Mouse (Mus musculus) lung, postnatal 0 days (tissue): ENCODE measurements around the gene Prdm11. TPM values are rescaled to one million over a fixed set of nuclear protein-coding genes. Genes with fewer than 3 reads are reported as not detected.

ENCODE experiments used
- ATAC-seq: fragments of 200-750 bp; cut with Nextera tagmentation; 2 replicates; pipeline ENCODE4 v1.8.0; 2017; ENCODE audit warnings: moderate library complexity
- DNase-seq: peaks from one replicate; pipeline ENCODE4 v3.0.0-alpha.2; 2016; ENCODE audit warnings: low spot score
- H3K27ac ChIP-seq: fragments of 300-500 bp; sonication (generic); 2 replicates; pipeline ENCODE4 v1.5.1; 2014; ENCODE audit warnings: antibody characterized with exemption, mild to moderate bottlenecking, low read length, mixed read lengths
- H3K27me3 ChIP-seq: fragments of 300-500 bp; sonication (generic); replicated peaks from 2 replicates; pipeline ENCODE4 v1.6.1; 2014; ENCODE audit warnings: low read length, mixed read lengths; ENCODE audit not compliant: insufficient read depth
- H3K36me3 ChIP-seq: fragments of 300-500 bp; sonication (generic); 2 replicates; pipeline ENCODE4 v1.6.1; 2014; ENCODE audit warnings: low read length, mixed read lengths; ENCODE audit not compliant: insufficient read depth
- H3K4me1 ChIP-seq: fragments of 300-500 bp; sonication (generic); 2 replicates; pipeline ENCODE4 v1.6.1; 2014; ENCODE audit warnings: antibody characterized with exemption, low read depth, low read length, mixed read lengths; ENCODE audit not compliant: insufficient read depth
- H3K4me2 ChIP-seq: fragments of 300-500 bp; sonication (generic); replicated peaks from 2 replicates; pipeline ENCODE4 v1.6.1; 2014; ENCODE audit warnings: low read depth, mild to moderate bottlenecking, low read length, moderate library complexity, mixed read lengths
- H3K4me3 ChIP-seq: fragments of 300-500 bp; sonication (generic); 2 replicates; pipeline ENCODE4 v1.5.1; 2014; ENCODE audit warnings: low read depth, low read length
- H3K9ac ChIP-seq: fragments of 300-500 bp; sonication (generic); replicated peaks from 2 replicates; pipeline ENCODE4 v1.6.1; 2014; ENCODE audit warnings: low read depth, mild to moderate bottlenecking
- H3K9me3 ChIP-seq: fragments of 300-500 bp; sonication (generic); 2 replicates; pipeline ENCODE4 v1.6.1; 2016; ENCODE audit warnings: low read length, mixed read lengths
- CTCF ChIP-seq: IDR thresholded peaks from 2 replicates; pipeline ENCODE4 v1.5.1; 2016; ENCODE audit warnings: antibody characterized with exemption, mild to moderate bottlenecking
- EP300 ChIP-seq: IDR thresholded peaks from 2 replicates; pipeline ENCODE4 v1.6.1; 2016; ENCODE audit warnings: antibody characterized with exemption, mild to moderate bottlenecking, control low read depth
- WGBS: fragments of 180-500 bp; shearing (Covaris S2); extraction: QIAGEN DNeasy Blood & Tissue Kit; methylation state at CpG from one replicate; pipeline ENCODE4 v1.1.7; 2014; 5-methylcytosine and 5-hydroxymethylcytosine counted together
- polyA plus RNA-seq: library from polyadenylated mRNA; unstranded; fragments of >200 nt; fragmentation: Nextera tagmentation; extraction: Ambion mirVana; gene quantifications from 2 replicates; pipeline ENCODE4 v1.2.1, GENCODE M21; 2015

The Prdm11 gene
- polyA plus RNA-seq, 1 experiment from 2014 or later, result 3.7 TPM

DNA sequence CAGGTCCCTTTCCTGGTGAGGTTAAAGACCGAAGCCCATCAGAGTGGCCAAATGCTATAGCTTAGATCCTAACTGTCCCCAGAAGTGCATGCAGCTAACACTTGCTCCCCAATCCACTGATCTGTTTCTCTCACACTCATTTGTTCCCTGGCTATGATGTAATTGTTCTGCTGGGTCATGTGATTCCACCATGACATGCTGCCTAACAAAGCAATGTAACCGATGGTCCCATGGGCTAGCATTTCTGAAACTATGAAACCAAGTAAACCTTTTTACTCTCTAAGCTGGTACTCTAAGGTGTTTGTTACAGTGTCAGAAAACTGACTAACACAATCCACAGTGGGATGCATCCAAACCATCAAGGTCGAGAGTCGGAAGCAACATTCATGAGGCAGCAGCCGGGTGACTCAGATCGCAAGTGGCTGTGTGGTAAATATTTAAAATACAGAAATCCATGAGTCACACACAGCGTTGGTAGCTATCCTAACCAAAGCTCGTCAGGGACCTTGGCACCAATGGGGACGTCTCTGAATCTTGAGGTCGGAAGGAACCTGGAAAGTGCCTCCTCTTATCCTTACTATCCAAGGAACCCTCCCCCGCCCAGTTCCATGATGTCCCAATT is 100.7 kb downstream of the Prdm11 start:
- Histone ChIP-seq H3K4me2 (no peak overlapping the region), H3K9me3 (no peaks in the 10 kb centered on the region), H3K36me3 (no peaks in the 10 kb centered on the region), H3K4me1 (0 out of 2 replicates have a peak, but pooled peaks cover 4% of the 10 kb centered on the region), H3K27ac (no peak overlapping the region), H3K27me3 (no peaks in the 10 kb centered on the region), H3K4me3 (no peak overlapping the region), H3K9ac (no peak overlapping the region)
- 82% methylated on average over 11 of the region's 11 CpGs for WGBS
- no peak for DNase-seq
- TF ChIP-seq CTCF (no peak), EP300 (no peak)
- ATAC-seq, result no peak

DNA sequence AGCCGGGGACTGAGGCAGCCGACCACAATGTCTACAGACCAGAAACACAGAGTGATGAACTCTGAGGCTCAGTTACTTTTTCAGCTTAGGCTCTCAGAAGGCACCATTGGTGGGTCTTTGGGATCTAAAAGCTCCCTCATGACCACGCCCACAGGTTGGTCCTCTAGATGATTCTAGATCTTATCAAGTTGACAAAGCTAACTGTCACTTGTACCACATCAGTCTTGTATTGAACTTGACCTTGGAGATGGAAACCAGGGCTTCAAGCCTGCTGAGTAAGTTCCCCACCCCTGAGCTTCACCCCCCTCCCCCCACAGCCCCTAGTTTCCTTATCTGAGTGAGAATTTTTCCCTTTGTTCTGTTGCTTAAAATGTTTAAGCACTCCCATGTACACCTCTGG is 101.6 kb downstream of the Prdm11 start:
- no peak for ATAC-seq
- 74% methylated on average over 3 of the region's 3 CpGs for WGBS
- no peak overlapping the region for H3K27ac ChIP-seq
- no peak for TF ChIP-seq EP300
- TF ChIP-seq CTCF, result no peak
- H3K4me1 ChIP-seq, result 0 out of 2 replicates have a peak, but pooled peaks cover 4% of the 10 kb centered on the region
- H3K27me3 ChIP-seq, result no peaks in the 10 kb centered on the region
- no peak for DNase-seq
- H3K4me2 ChIP-seq, result no peak overlapping the region
- H3K9ac ChIP-seq, result no peak overlapping the region
- H3K36me3 ChIP-seq, result no peaks in the 10 kb centered on the region
- H3K4me3 ChIP-seq, result no peak overlapping the region
- no peaks in the 10 kb centered on the region for H3K9me3 ChIP-seq

DNA sequence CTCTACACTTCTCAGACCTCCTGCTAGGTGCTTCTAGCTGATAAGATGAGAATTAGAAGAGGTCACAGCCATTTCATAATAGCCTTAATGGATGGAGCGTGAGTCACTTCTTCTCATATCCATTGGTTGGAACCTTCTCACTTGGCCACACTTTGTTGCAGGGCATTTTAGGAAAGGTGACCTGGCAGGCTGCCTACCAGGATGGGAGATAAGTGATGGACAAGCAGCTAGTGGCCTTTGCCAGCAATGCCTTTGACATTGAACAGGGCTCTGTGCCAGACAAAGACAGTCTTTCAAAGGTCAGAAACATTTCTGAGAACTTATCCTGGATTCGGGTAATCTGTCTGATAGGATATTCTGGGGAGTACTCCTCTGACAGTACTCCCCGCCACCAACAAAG is 102.6 kb downstream of the Prdm11 start:
- 86% methylated on average over 3 of the region's 3 CpGs for WGBS

DNA sequence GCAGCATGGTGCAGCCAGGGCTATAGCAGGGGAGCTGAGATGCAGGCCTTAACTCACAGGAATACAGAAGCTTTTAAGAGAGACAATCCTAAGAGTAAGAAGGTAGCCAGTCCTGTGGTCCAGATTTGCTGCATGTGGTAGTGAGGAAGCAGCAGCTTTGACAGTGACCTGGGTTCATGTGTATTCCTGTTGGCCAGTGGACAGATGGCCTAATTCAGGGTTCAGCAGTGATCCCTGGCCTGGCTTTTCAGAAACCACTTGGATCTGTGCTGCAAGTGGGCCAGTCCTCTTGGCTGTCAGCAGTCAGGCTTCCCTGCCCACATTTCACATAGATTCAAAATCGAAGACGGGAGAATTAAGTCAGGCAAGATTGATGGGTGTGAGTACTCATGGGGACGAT is 104.5 kb downstream of the Prdm11 start:
- TF ChIP-seq CTCF (no peak), EP300 (no peak)
- H3K9ac ChIP-seq, result no peak overlapping the region
- no peak for ATAC-seq
- H3K4me1 ChIP-seq, result no peaks in the 10 kb centered on the region
- no peak overlapping the region for H3K27ac ChIP-seq
- no peaks in the 10 kb centered on the region for H3K36me3 ChIP-seq
- H3K4me3 ChIP-seq, result no peak overlapping the region
- 69% methylated on average over 3 of the region's 3 CpGs for WGBS
- H3K27me3 ChIP-seq, result no peaks in the 10 kb centered on the region
- no peak for DNase-seq
- no peak overlapping the region for H3K4me2 ChIP-seq
- no peaks in the 10 kb centered on the region for H3K9me3 ChIP-seq

More for the DNA sequence above, 102.6 kb downstream of the Prdm11 start:
- no peak overlapping the region for H3K4me2 ChIP-seq
- H3K27me3 ChIP-seq, result no peaks in the 10 kb centered on the region
- 0 out of 2 replicates have a peak, but pooled peaks cover 4% of the 10 kb centered on the region for H3K4me1 ChIP-seq
- H3K36me3 ChIP-seq, result no peaks in the 10 kb centered on the region
- no peak overlapping the region for H3K4me3 ChIP-seq
- no peak for DNase-seq
- H3K9ac ChIP-seq, result no peak overlapping the region
- TF ChIP-seq EP300 (no peak), CTCF (no peak)
- ATAC-seq, result no peak
- no peak overlapping the region for H3K27ac ChIP-seq
- no peaks in the 10 kb centered on the region for H3K9me3 ChIP-seq

DNA sequence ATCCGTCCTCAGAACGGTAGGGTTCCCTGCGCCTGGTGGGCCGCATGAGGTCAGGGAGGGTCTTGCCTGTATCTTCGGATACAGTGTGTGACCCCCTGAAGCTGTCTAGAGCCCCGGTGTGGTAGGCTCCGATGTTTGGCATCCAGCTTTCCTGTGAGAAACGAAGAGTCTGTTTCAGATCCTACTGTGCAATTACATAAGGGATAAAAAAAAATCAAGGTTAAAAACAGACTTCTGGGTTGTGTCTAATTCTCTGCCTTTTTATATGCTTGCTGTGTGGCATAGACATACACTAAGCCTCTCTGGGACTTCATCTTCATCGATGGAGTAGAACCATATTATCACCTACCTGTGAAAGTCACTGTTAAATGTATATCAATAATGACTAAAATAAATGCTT is 105.0 kb downstream of the Prdm11 start:
- no peak for DNase-seq
- no peak for ATAC-seq
- no peak overlapping the region for H3K4me2 ChIP-seq
- no peaks in the 10 kb centered on the region for H3K4me1 ChIP-seq
- H3K27me3 ChIP-seq, result no peaks in the 10 kb centered on the region
- H3K9ac ChIP-seq, result no peak overlapping the region
- H3K9me3 ChIP-seq, result no peaks in the 10 kb centered on the region
- H3K27ac ChIP-seq, result no peak overlapping the region
- WGBS, result 82% methylated on average over 9 of the region's 9 CpGs
- no peaks in the 10 kb centered on the region for H3K36me3 ChIP-seq
- no peak for TF ChIP-seq EP300
- no peak for TF ChIP-seq CTCF
- no peak overlapping the region for H3K4me3 ChIP-seq

GRCm38 (mm10) chr2:92938827-92939226 is 107.1 kb downstream of the Prdm11 start:
- DNase-seq (no peak), ATAC-seq (no peak)
- no peak overlapping the region for H3K4me2 ChIP-seq
- no peaks in the 10 kb centered on the region for H3K9me3 ChIP-seq
- H3K36me3 ChIP-seq, result no peaks in the 10 kb centered on the region
- no peak for TF ChIP-seq EP300
- no peak for TF ChIP-seq CTCF
- 98% methylated on average over 6 of the region's 7 CpGs for WGBS
- H3K27me3 ChIP-seq, result no peaks in the 10 kb centered on the region
- no peak overlapping the region for H3K4me3 ChIP-seq
- H3K9ac ChIP-seq, result no peak overlapping the region
- no peaks in the 10 kb centered on the region for H3K4me1 ChIP-seq
- no peak overlapping the region for H3K27ac ChIP-seq

DNA sequence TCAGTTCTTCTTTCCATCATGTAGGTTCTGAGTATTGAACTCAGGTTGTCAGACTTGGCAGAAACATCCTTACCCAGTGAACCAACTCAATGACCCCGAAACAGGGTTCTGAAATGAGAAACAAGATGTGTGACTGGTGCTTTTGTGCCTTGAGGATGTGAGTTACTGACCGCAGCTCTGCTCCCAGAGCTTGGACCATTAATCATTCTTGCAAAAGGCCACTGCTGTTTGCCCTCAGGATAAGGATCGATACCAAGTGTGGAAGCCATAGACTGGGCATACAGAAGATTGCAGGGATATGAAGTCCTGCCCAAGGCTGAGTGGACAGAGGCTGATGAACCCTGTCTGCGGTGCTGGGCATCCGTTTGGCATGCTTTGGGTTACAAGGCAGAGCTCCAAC is 107.9 kb downstream of the Prdm11 start:
- no peak overlapping the region for H3K4me2 ChIP-seq
- no peak overlapping the region for H3K9ac ChIP-seq
- H3K9me3 ChIP-seq, result no peaks in the 10 kb centered on the region
- 79% methylated on average over 5 of the region's 5 CpGs for WGBS
- TF ChIP-seq EP300 (no peak), CTCF (no peak)
- H3K4me3 ChIP-seq, result no peak overlapping the region
- no peak overlapping the region for H3K27ac ChIP-seq
- ATAC-seq, result no peak
- DNase-seq, result no peak
- no peaks in the 10 kb centered on the region for H3K27me3 ChIP-seq
- H3K4me1 ChIP-seq, result no peaks in the 10 kb centered on the region
- no peaks in the 10 kb centered on the region for H3K36me3 ChIP-seq
